Mouse (Mus musculus): Measurements from ENCODE around the gene Sctr.

Gene Sctr

DNA sequence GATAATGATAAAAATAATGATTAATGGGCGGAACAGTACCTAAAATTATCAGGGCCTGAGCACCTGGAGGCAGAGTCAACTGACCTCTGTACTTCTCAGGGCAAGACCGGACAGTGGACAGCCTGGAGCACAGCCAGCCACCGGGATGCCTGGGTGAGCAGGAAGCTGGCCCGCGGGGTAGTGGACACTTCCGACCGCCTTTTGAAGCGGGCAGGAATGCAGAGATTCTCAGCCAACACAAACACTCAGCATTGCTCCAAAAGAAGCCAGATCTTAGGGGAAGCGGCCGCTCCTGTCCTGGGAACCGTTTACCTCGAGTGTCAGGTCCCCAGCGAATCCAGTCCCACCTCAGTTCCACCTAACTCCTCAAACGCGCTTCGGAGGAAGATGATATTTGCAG lies 66.2 kb downstream of the Sctr start:
- no peak for DNase-seq

DNA sequence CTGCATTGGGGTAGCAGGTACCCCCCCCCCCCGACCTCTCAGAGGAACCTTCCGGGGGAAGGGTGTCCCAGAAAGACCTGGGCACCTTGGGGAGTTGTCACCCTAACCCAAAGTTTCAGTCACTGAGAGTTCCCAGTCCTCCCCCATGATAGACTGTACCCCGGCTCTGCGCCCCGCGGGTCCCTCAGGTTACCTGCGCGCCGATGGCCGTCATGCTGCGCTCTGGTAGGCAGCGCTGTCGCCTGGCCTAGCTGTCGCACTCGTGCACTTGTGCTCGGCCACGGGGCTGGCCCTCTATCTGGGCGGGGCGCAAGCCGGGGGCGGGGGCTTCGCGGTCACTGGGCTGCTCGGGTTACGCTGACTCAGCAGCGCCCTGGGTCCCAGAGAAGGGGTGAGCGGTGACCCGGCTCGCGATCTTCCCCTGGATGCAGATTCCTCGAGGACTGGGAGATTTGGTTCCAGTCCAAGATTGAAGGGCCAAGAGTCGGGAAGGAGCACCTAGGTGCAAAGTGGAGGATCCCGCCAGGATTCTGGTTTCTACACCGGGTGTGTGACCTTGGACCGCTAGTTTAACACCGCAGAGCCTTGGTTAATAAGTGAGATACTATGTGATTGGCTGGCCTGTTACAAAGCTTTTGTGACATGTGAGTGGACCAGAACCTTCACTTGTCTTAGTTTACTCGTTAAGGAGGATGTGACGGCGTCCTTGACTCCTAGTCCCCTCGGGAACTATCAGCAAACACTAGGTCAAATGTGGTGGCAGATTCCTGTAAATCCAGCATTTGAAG lies 67.0 kb downstream of the Sctr start, which contains the start of gene Tmem37:
Gene Tmem37 (minus strand): TSS at position 556 of the 788 bp plus-strand sequence.
- DNase-seq, result no peak

DNA sequence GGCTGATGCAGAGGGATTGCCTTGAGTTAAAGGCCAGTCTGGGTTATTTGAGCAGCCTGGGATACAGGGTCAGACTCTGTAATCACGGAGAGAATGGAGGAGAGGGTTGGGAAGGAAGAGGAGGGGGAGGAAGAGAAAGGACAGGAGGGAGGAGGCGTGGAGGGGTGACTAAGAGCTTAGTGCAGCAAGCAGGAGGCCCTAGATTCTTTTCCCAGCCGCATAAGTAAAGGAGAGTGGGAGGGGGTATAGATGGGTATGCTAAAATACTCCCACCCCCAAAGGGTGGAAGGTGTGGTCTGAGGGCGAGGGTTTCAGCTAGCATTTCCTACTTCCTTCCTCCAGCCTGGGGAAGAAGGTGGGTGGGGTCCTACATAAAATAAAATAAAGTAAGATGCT lies 67.6 kb downstream of the Sctr start:
- no peak for DNase-seq

DNA sequence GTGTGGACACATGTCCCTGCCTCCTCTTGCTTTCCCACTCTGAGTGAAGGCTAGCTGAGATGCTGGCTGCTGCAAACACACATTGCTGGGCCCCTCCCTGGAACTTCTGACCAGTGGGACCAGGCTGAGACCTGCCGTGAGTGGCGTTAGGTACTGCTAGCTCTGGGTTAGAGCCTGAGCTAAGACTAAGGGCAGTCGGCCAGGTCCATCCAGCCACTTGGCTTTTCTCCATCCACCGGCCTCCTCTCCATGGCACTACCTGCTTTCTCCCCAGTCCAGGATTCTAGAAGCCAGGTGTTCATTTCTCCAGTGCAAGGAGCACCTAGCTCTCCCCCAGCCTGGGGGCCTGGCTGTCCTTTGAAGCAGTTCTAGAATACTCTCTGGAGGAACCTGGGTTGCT lies 68.2 kb downstream of the Sctr start:
- DNase-seq, result no peak

DNA sequence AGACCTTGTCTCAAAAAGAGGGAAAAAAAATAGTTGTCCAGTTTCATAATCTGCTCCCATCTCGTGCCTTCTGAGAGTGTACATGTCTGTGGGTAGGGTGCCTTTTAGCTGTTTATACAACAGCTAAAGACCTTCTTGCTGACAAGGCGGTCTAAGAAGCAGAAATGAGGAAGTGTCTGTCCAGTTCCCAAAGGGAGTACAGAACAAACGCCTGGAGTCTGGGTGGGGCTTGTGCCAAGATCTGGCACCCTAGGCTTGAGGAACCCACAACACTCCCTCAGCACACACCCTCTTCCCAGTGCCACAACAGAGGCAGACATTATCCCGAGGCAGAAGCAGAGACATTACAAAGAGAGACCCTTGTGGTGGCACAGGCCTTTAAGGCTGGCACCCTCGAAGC lies 68.8 kb downstream of the Sctr start:
- no peak for DNase-seq

DNA sequence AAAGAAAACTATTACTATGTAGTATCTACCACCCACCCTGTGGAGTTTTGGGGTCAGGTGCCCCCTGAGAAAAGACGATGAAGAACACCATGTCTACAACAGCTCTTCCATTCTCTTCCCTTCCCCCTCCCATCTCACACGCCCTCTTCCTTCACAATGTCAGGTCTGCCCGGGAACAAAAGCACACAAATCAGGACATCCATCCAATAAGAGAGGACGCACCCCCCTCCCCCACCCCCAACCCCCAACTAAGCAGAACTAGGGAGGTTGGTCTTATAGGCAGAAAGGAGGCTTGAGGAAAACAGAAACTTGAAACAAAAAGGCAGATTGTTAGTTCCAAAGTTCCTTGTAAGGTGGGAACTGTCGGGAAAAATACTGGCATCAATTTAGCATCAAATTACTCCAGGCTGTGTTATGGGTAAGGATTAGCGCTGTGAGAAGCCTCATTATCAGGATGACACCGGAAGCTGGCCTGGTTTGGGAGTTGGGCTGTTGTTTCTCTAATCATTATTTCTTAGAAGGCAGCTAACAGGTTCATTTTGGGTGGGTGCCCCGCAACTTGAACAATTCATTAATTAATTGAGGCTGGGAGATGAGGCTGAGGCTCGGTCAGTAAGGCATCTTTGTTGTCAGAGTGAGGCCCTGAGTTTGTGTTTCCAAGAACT lies 71.2 kb downstream of the Sctr start:
- DNase-seq, result no peak

DNA sequence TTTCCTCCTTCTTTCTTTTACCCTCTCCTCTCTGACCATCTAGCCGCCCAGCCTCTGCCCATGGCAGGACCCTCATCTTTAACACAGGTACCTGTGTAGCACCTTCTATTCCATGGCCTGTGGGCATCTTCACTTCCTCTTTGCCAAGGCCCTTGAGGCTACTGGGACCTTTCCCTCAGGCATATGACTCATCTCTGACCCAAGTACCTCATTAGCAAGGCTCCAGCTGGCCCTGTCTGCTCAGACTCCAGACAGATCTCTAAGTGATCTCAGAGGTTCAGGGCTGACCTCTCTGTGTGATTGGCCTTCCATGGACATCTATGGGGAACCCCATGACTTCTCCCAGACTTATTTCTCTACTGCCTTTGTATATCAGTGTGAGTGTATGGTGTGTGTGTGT lies 73.9 kb downstream of the Sctr start:
- DNase-seq, result no peak

DNA sequence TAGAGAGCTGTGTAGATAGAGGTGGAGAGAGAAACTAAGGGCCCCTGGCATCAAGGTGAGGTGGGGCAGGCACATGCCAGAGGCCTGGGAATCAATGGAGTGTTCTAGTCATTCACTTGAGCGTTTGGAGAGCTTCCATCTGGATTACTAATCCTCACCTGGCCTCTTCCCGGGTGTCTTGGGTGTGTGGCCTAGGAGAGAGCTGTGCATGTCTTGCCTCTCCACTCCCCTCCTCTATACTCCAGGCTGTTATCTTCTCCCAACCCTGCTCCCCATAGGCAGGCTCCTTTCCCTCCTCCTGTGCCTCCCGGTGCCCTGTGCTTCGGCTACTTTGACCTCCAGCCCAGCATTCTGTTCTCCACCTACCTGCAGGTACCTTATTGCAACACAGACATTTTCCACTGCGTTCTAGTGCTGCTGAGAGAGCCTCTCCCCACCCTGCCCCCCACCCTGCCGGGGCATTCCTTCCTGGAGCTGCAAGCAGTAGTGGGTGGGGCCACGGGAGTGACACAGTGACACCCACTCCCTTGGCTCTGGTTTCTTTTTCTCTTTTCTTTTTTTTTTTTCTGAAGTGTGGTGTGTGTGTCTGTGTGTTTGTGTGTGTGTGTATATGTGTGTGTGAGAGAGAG lies 76.4 kb downstream of the Sctr start:
- no peak for DNase-seq

DNA sequence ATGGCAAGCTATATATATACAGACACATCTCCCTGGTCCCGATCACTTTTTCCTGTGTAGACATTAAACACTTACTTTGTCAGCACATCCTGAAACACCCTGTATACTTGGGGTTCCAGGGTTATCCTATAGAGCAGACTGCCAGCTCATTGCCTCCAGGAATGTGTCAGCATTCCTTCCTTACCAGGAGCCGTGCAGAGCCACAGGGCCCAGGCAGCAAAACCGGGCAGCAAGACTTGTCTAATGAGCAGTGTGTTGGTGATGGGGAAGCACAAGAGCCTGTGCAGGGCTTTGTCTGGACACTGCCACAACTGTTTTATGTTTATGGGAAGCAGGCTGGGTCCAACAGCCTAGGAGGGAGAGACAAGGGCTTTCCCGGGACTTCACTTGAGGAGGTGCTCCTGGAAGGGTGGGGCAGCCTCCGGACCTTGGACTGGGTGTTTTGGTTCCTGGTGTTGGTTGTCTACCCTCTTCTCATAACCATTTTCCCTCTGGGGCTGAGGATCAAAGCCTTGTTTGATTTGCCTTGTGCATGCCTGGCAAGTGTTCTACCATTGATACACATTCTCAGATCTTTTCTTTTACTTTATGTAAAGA lies 77.3 kb downstream of the Sctr start:
- no peak for DNase-seq

DNA sequence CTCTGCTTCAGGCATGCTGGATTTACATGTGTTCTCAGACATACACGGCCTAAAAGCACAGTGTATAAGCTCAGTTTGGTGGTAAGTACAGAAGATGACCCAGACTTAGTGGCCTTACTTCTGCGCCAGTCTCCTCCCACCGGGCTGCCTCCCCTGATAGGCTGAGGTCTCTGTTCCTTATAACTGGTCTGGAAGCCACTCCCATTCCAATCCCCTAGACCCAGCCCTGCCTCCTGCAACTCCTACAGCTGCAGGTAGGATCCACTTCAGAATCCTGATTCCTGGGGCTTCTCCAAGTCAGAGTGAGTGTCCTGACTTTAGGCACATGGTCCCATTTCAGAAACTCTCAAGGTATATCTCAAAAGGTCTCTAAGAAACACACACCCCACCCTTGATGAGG lies 79.0 kb downstream of the Sctr start:
- DNase-seq, result no peak

DNA sequence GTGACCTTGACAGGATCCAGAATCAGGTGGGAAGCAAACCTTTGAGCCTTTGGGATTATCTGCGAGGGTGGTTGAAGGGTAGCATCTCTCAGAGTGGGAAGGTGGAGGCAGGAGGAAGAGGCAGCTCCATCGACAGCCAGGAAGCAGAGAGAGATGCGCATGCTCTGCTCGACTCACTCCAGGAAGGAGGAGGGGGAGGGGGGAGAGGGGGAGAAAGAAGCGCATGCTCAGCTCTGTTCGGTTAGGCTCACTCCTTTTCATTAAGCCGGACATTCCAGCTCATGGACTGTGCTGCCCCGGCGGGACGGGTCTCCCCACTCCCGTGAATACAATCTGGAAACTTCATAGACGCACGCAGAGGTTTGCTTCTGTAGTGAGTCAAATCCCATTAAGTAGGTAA lies 80.0 kb downstream of the Sctr start:
- DNase-seq, result no peak

DNA sequence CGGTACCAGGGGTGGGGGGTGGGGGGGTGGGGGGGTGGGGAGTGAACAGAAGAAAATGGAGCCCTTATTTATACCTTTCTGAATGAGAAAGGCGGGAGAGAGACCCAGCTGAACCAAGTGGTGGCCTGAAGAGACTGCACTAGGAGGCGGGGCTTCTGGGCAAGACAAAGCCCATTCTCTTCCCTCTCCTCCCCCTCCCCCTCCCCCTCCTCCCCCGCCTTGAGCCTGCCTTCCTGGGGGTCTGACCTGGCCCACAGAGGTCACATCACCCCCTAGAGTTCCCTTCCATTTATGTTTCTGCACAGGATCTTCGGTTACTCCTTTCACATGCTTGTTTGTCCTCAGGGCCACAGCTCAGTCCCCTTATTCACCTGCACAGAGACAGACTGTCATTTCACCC lies 82.5 kb downstream of the Sctr start:
- DNase-seq, result no peak

DNA sequence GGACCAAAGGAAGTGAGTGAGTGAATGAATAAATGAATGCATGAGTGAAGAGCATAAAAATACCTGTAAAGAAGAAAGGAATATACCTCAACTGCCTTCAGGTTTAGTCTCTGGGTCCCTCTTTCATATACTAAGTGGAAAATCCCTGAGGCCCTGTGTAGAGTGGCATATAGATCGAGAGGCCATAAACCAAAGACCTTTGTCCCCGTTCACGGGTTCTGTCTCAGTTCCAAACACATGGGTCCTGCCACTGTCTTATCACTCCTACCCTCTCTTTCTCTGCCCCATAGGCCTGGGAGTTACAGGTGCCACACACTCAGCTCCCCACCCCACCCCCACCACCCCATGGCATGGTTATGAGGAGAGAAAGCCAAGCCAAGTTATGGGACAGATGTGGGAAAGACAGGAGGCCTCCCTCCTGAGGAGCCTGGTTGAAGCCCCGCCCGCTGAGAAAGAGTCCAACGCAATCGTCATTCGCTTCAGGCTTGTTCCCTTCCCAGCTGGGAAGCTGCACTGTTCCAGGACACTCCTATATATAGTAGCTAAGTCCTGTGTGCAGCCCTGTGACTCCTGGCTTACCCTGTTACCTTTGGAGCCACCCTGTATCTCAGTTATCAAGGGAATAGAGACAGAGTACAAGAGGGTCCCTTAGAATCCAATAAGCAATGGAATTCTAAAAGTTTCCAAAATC lies 84.3 kb downstream of the Sctr start:
- no peak for DNase-seq

DNA sequence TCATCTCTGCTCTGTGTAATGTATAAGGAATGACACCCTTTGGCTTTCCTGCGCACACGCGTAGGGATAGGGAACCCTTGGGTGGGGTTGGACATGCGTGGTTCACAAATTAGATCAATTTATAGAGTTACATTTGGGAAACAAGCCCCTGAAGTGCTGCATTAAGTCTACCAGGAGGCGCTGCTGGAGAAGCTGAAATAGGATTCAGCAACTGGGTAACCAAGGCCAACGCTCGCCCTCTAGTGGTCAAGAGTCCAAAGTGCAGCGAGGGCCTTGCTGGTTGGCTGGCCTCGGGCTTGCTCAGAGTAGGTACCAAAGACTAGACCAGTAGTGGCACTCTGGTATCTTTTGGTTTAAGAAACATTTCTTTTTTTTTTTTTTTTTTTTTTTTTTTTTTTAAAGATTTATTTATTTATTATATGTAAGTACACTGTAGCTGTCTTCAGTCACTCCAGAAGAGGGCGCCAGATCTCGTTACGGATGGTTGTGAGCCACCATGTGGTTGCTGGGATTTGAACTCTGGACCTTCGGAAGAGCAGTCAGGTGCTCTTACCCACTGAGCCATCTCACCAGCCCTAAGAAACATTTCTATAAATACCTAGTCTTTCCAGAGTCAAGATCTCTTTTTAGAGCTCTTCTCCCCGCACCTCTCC lies 86.9 kb downstream of the Sctr start:
- peak; percentile 76 for DNase-seq

DNA sequence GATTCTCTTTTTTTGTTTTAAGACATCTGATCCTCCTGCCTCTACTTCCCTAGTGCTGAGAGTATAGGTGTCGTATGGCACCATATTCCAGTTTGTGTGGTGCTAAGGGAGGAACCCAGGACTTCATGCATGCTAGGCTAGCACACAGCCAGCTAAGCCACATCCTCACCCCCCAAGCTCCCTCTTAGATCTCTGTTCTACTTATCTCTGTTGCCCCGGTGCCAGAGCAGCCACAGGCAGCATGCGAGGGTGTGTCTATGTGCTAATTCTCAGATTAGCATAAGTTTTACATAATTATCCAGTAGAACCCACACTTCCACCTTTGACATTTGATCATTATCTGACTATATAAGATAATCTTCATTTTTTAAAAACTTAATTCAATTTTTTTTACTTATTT lies 88.2 kb downstream of the Sctr start:
- DNase-seq, result no peak

DNA sequence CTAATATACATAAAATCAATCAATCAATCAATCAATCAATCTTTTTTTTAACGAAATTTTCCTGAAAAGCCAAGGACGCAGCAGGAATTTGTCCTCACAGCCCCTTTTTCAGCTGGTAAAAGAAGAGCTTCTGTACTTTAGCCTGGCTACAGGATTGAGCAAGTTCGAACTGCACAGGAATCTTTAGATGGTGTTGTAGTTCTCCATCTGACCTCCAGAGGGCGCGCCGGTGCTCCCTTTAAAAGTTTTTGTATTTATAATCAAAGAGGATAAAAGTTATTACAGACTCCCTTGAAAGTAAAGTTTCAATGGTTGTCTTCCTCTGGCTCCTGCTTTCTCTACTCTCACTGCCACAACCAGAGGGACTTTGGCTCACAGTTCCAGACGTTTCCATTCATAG lies 91.6 kb downstream of the Sctr start:
- peak; percentile 57 for DNase-seq

DNA sequence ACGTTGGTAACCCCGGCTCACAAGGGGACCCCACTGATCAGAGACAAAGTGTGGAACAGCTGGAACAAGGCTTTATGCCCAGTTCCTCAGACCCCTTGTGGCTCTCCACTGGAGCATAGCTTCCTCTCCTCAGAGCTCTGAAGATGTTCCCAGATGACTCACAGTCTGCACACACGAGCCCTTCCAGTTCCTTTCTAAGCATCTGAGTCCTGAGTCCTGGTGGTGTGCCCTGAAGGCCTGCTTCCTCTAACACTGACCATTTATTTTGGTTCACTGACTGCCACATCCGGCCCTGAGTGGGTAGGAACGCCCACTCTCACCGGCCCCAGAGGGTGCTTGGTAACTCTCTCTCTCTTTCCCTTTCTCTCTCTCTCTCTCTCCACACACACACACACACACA lies 92.8 kb downstream of the Sctr start:
- no peak for DNase-seq

DNA sequence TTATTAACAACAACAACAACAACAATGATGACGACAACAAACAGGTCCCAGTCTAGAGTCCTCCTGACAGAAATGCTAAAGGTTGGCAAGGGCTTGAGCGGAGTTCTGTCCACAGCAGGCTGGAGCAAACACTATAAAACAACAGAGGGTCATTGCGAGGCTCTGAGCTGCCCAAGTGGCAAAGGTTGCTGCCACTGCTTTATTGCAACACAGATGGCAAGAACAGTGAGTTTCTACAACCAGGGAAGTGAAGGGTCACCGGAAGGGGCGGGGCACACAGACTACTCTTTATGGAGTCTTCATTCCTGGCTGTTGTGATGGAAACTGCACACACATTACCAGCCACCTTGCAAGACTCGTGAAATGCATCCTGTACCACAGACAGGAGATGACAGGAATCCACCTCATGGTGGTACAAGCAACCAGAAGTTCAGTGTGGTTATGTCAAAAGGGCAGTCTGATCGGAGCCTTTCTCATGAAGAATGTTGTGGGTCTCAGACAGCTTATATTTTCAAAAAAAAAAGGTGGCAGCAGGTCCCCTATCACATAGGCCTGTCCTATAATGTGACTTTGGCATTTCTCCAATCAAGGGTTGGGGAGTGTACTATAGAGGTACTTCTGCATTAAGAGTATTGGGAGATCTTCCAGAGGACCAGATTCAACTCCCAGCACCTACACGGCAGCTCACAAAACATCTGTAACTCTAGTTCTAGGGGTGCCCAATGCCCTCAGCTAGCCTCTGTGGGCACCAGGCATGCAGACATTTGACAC lies 93.9 kb downstream of the Sctr start:
- no peak for DNase-seq

DNA sequence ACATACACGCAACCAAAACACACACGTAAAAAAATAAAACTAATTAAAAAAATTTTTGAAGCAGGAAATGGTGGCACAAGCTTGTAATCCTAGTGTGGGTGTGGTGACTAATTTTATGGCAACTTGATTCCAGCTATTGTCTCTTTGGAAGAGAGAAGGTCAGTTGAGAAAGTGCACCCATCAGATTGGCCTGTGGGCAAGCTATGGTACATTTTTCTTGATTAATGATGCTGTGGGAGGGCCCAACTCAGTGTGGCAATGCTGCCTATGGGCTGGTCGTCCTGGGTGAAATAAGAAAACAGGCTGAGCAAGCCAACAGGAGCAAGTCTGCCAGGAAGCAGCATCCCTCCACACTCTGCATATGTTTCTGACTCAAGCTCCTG lies 94.5 kb downstream of the Sctr start:
- no peak for DNase-seq

DNA sequence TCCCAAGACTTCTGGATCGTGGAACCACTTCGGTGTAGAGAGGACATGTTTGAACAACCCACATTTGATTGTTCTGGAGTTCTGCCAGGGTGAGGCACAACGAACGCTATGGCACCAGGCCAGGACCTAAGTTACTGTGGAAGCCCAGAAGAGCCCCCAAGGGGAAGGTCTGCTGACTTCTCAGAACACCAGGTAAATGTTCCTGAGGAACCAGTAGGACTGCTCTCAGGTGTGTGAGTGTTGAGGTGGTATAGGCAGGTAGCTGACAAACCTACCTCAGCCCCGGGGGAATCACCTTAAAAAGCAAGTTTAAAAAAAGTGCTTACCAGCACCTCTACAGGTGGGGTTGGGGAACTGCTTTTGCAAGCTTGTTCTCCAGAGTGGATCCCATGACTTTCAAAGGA lies 98.9 kb downstream of the Sctr start:
- no peak for DNase-seq

DNA sequence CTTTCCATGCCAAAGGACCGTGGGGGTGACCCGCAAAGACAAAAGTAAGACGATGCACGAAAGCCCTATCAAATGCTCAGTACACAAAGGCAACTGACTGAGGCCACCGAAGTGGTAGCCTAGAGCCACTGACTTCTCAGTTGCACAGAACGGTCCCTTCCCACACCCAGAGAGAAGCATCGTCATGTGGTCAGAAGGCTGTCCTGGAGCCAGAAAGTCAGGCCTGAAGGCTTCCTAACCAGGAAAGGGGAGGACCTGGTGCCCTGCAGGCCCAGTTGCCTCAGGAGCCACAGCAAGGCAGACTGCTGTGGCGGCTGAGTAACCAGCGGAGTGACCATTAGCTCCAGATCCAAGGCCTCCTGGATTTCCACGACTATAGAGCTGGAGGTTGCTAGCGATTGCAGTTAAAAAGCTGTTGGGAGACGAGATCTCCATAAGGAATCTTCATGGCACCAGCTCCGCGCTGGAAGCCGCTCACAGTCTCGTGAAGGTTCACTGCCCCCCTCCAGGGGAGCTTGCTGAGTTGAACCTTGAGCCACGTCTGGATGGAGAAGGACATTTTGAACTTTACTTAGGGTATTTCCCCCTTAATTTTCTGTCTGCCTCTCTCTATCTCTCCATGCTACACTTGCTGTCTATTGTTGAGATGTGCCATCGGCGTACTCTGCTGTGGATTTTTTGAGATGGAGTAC lies 103.2 kb downstream of the Sctr start:
- no peak for DNase-seq

All from thymus, postnatal 25 days (tissue).